Mouse (Mus musculus): Measurements from ENCODE around the gene Gm595. TPM values are rescaled to one million over a fixed set of nuclear protein-coding genes. Genes with fewer than 3 reads are reported as not detected.

Gene Gm595
- total RNA-seq, 1 experiment, result 0.09 TPM

DNA sequence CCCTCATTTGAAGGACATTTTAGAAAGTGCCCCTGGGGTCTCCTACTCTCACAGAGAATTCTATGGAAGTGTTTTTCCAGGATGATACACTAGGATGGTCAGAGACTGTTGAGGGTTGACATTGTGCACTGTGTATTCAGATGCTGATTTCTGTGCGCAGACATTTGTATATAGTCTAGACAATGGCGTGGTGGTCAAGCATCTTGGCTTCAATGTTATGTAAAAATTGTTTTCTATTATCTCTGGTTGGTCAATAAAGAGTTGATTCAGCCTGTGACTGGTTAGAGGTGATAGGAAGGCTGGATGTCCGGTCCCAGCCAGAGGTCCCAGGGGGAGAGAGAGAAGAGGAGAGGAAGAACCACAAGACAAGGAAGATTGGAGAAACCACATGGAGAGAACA is 16.4 kb upstream of the Gm595 start:
- H3K4me1 ChIP-seq (ENCODE audit: control insufficient read depth in 2 of 2, insufficient read depth in 2 of 2, low read length in 2 of 2, poor library complexity in 1 of 2), result peaks cover 0 to 3% of the 10 kb centered on the region in 2 experiments; a peak in 1 of 4 replicates
- TF ChIP-seq ZC3H11A (IDR thresholded peaks at IDR 0.05; ENCODE audit: borderline replicate concordance, low read depth, low read length) (no peak), CHD2 (IDR thresholded peaks at IDR 0.05; ENCODE audit: low read depth, low read length) (no peak), HCFC1 (IDR thresholded peaks at IDR 0.05; ENCODE audit: borderline replicate concordance, insufficient read depth, low read length) (no peak), MAFK (IDR thresholded peaks at IDR 0.05; ENCODE audit: insufficient read depth, low read depth, low read length) (no peak), ZNF384 (IDR thresholded peaks at IDR 0.05; ENCODE audit: low read depth, low read length) (no peak)
- H3K27ac ChIP-seq (ENCODE audit: insufficient read depth, low read depth, low read length, poor library complexity, severe bottlenecking), result no peak overlapping the region

DNA sequence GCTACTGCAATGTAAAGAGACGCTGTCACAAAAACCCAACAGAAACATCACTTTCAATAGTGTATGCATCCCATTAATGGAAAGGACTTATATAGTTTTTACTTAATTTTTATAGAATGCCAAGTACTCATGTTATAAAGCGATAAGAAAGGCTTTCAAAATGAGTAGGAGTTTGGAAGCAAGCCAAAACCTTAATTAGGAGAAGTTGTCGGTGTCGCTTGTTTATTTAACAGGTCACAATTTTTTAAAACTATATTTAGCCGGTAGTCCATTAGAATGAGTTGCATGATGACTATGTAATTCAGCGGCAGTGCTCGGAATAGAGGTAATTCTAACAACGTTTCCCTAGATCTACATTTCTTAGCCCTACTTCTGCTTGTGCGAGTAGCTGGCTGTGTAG is 12.7 kb upstream of the Gm595 start:
- Histone ChIP-seq H3K36me3 (ENCODE audit: control insufficient read depth, insufficient read depth, low read length, poor library complexity, severe bottlenecking) (no peaks in the 10 kb centered on the region), H3K4me1 (ENCODE audit: control insufficient read depth in 2 of 2, insufficient read depth in 2 of 2, low read length in 2 of 2, poor library complexity in 1 of 2) (no peaks in the 10 kb centered on the region), H3K9ac (ENCODE audit: insufficient read depth, low read depth, low read length, poor library complexity, severe bottlenecking) (no peak overlapping the region), H3K4me3 (ENCODE audit: insufficient read depth in 1 of 2, low read depth in 1 of 2, low read length in 2 of 2, poor library complexity in 1 of 2, severe bottlenecking in 1 of 2) (no peak overlapping the region), H3K27ac (ENCODE audit: insufficient read depth, low read depth, low read length, poor library complexity, severe bottlenecking) (no peak overlapping the region), H3K9me3 (ENCODE audit: control insufficient read depth, insufficient read depth, low read depth, low read length) (no peaks in the 10 kb centered on the region)
- no peak for DNase-seq (ENCODE audit: low read depth, low spot score)
- in situ Hi-C loops (cut with MboI; ENCODE audit: low sequenced_read_pairs in 2 of 2, unreplicated experiment in 2 of 2), result no loop called here
- TF ChIP-seq CHD2 (IDR thresholded peaks at IDR 0.05; ENCODE audit: low read depth, low read length), result no peak
- no peak for TF ChIP-seq ZC3H11A (IDR thresholded peaks at IDR 0.05; ENCODE audit: borderline replicate concordance, low read depth, low read length)
- TF ChIP-seq MAFK (IDR thresholded peaks at IDR 0.05; ENCODE audit: insufficient read depth, low read depth, low read length), result no peak
- no peak for TF ChIP-seq ZNF384 (IDR thresholded peaks at IDR 0.05; ENCODE audit: low read depth, low read length)
- TF ChIP-seq HCFC1 (IDR thresholded peaks at IDR 0.05; ENCODE audit: borderline replicate concordance, insufficient read depth, low read length), result no peak

More for the DNA sequence above, 16.4 kb upstream of the Gm595 start:
- H3K4me3 ChIP-seq (ENCODE audit: insufficient read depth in 1 of 2, low read depth in 1 of 2, low read length in 2 of 2, poor library complexity in 1 of 2, severe bottlenecking in 1 of 2), result no peak overlapping the region
- DNase-seq (ENCODE audit: low read depth, low spot score), result no peak
- no peaks in the 10 kb centered on the region for H3K9me3 ChIP-seq (ENCODE audit: control insufficient read depth, insufficient read depth, low read depth, low read length)
- in situ Hi-C loops (cut with MboI; ENCODE audit: low sequenced_read_pairs in 2 of 2, unreplicated experiment in 2 of 2), result no loop called here
- no peak overlapping the region for H3K9ac ChIP-seq (ENCODE audit: insufficient read depth, low read depth, low read length, poor library complexity, severe bottlenecking)
- H3K36me3 ChIP-seq (ENCODE audit: control insufficient read depth, insufficient read depth, low read length, poor library complexity, severe bottlenecking), result no peaks in the 10 kb centered on the region

DNA sequence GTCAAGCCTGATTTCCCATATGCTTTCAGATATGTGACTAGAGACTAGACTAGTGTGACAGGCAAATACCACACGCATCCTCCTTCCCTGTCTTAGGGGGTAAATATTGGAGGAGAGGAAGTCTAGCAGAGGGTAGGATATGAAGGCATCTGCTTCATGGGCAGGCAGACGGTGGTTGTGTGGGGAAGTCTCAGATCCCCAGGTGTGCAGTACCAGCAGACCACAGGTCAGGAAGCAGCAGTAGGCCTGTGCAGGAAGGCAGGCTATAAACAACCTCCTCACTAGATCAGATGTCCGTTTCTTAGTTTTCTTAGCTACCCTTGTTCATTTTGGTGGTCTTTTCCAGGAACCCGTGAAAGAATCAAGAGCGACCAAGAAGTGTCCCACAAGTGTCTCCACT is 7.1 kb upstream of the Gm595 start:
- no peak overlapping the region for H3K9ac ChIP-seq (ENCODE audit: insufficient read depth, low read depth, low read length, poor library complexity, severe bottlenecking)
- in situ Hi-C loops (cut with MboI; ENCODE audit: low sequenced_read_pairs in 2 of 2, unreplicated experiment in 2 of 2), result no loop called here
- no peak overlapping the region for H3K4me3 ChIP-seq (ENCODE audit: insufficient read depth in 1 of 2, low read depth in 1 of 2, low read length in 2 of 2, poor library complexity in 1 of 2, severe bottlenecking in 1 of 2)
- no peaks in the 10 kb centered on the region for H3K4me1 ChIP-seq (ENCODE audit: control insufficient read depth in 2 of 2, insufficient read depth in 2 of 2, low read length in 2 of 2, poor library complexity in 1 of 2)
- no peak for TF ChIP-seq HCFC1 (IDR thresholded peaks at IDR 0.05; ENCODE audit: borderline replicate concordance, insufficient read depth, low read length)
- TF ChIP-seq CHD2 (IDR thresholded peaks at IDR 0.05; ENCODE audit: low read depth, low read length), result no peak
- TF ChIP-seq MAFK (IDR thresholded peaks at IDR 0.05; ENCODE audit: insufficient read depth, low read depth, low read length), result no peak
- no peak for TF ChIP-seq ZC3H11A (IDR thresholded peaks at IDR 0.05; ENCODE audit: borderline replicate concordance, low read depth, low read length)
- no peak for TF ChIP-seq ZNF384 (IDR thresholded peaks at IDR 0.05; ENCODE audit: low read depth, low read length)
- no peak overlapping the region for H3K27ac ChIP-seq (ENCODE audit: insufficient read depth, low read depth, low read length, poor library complexity, severe bottlenecking)
- no peaks in the 10 kb centered on the region for H3K9me3 ChIP-seq (ENCODE audit: control insufficient read depth, insufficient read depth, low read depth, low read length)
- DNase-seq (ENCODE audit: low read depth, low spot score), result no peak
- H3K36me3 ChIP-seq (ENCODE audit: control insufficient read depth, insufficient read depth, low read length, poor library complexity, severe bottlenecking), result no peaks in the 10 kb centered on the region

Other genes with a start within 250 kb of the Gm595 start
- gene Gpr119, start 203.2 kb downstream of the Gm595 start, total RNA-seq (2012; rRNA removed), result not detected in 2 replicates
- 10.6 and 18.4 TPM in 2 replicates for gene Rbmx2, start 182.7 kb downstream of the Gm595 start, total RNA-seq (2012; rRNA removed)